Mouse (Mus musculus) layer of hippocampus, adult 9-10 months (tissue): ENCODE results near the gene Plekhh3.

Experiments used
- DNase-seq: peaks from one replicate; pipeline ENCODE4 v3.0.0; 2022; ENCODE audit warnings: low spot score

Gene Plekhh3

GRCm38 (mm10) chr11:101186526-101187247, 15.5 kb upstream of the Plekhh3 start:
- DNase-seq = no peak

GRCm38 (mm10) chr11:101185441-101185840, 14.3 kb upstream of the Plekhh3 start:
- no peak for DNase-seq

DNA sequence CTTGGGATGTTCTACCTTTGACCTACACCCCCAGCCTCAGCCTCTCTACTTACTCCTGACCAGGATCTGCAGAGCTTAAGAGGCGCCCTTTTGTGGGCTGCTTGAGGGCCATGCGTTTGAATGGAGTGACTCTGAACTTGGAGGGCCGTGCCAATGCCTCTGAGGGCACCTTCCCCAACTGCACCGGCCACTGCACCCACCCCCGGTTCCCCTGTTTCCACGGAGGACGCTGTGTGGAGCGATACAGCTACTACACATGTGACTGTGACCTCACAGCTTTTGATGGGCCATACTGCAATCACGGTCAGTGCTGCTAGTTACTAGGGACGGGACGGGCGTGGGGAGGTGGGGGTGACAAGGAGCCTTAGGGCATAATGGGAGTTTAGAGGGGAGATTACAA, 13.8 kb upstream of the Plekhh3 start:
- DNase-seq = no peak

DNA sequence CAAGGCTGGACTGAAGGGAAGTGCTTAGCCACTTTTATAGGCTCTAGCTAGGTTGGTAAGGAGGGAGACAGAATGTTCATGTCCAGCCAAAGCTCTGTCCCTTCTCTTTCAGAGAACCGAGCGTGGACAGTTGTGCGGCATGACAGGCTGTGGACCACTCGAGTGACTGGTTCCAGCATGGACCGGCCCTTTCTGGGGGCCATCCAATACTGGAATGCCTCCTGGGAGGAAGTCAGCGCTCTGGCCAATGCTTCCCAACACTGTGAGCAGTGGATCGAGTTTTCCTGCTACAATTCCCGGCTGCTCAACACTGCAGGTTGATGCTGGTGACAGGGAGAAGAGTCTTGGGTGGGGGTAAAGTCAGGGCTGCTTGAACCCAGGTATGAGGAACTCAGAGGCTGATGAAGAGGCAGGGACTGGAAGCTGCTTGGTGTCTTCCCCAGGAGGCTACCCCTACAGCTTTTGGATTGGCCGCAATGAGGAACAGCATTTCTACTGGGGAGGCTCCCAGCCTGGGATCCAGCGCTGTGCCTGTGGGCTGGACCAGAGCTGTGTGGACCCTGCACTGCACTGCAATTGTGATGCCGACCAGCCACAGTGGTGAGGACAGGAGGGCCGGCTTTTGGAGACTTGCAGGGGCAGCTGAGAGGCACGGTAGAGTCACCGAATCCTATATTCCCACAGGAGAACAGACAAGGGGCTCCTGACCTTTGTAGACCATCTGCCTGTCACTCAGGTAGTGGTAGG, 11.8 kb upstream of the Plekhh3 start:
- DNase-seq = no peak

DNA sequence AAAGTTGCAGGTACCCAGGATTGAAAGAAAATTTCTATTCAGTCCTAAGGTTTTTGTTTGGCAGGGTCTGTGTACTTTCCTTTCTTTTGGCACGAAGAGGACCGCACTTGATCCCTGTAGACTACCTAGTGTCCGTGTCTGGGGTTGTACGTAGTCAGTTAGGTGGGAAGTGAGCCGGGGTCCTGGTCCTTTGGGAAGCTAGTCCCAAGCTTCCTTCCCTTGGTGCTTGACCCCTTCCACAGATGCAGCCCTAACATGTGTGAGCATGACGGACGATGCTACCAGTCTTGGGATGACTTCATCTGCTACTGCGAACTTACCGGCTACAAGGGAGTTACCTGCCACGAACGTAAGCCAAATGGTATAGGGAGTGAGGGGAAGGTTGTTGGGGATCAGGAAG, 10.8 kb upstream of the Plekhh3 start:
- DNase-seq = no peak

- DNase-seq = no peak
Observed at GRCm38 (mm10) chr11:101180846-101181740, 9.9 kb upstream of the Plekhh3 start.

- no peak for DNase-seq
Observed at GRCm38 (mm10) chr11:101180261-101180660, 9.1 kb upstream of the Plekhh3 start.

DNA sequence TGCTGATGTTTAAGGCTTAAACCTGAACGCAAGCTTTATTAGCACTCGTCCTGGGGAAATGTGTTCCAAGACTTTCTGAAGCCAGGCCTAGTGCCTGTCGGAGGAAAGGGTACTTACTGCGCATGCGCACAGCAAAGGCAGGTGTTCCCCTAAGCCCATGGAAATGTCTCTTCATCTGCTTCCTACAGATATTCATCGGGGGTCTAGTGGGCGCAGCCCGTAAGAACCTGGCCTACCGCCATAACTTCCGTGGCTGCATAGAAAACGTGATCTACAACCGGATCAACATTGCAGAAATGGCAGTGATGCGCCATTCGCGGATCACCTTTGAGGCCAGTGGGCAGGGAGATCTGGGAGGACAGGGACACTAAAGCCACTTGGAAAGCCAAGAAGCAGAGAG, 8.2 kb upstream of the Plekhh3 start:
- DNase-seq = no peak

DNA sequence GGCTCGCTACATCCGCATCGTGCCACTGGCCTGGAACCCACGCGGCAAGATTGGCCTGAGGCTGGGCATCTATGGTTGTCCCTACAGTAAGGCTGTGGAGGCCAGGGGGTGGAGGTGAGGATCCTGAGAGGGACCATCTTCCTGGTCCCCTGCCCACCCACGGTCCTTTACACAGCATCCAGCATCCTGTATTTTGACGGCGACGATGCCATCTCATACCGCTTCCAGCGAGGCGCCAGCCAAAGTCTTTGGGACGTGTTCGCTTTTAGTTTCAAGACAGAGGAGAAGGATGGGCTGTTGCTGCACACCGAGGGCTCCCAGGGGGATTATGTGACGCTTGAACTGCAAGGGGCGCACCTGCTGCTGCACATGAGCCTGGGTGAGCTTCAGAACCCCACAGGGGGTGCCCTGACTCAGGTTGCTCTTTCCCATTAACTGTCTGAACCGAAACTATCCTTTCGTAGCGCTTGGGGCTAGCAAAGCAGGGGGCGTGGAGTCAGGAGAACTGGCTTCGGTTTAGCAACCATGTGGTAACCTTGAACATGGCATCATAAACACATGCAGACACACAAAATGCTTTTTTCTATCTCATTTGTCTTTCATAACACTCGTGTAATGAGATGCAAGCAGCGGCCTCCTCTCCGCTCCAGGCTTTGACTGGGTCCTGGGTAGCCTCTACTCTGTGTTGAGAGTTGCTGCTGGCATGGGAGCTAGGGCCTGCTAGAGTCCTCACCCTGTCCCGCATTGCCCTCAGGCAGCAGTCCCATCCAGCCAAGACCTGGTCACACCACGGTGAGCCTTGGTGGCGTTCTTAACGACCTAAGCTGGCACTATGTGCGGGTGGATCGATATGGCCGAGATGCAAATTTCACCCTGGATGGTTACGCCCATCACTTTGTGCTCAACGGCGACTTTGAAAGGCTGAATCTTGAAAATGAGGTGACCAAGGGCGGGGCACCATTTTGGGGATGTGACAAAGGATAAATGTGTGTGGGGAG, 7.2 kb upstream of the Plekhh3 start:
- no peak for DNase-seq

DNA sequence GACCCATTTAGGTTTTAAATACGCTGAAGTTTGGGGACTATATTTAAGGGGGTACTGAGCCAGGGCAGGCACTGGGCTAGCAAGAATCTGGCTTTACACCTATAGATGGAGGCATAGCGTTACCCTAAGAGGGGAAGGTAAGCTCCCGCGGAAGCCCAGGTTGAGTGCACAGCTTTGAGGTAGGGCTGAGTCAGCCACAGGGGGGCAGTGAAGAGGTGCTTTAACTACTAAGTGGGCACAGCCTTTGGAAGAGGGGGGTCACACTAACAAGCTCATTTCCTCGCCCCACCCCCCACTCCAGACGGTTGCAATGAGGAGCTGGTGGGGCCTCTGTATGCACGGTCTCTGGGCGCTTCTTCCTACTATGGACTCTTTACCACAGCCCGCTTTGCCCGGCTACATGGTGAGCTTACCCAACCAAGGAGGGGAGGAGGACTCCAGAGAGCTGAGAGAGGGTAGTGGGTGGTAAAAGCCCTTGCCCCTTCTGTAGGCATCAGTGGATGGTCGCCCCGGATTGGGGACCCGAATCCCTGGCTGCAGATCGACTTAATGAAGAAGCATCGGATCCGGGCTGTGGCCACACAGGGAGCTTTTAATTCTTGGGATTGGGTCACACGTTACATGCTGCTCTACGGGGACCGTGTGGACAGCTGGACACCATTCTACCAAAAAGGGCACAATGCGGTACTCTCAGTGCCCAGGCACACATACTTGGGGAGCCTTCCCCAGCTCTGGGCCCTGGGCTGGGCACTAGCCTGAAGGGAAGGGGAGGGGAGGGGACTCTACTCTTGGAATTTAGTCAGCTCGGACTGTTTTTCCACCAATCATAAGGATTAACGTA, 6.0 kb upstream of the Plekhh3 start:
- DNase-seq = no peak

GRCm38 (mm10) chr11:101176117-101176691, 5.1 kb upstream of the Plekhh3 start:
- DNase-seq = no peak

DNA sequence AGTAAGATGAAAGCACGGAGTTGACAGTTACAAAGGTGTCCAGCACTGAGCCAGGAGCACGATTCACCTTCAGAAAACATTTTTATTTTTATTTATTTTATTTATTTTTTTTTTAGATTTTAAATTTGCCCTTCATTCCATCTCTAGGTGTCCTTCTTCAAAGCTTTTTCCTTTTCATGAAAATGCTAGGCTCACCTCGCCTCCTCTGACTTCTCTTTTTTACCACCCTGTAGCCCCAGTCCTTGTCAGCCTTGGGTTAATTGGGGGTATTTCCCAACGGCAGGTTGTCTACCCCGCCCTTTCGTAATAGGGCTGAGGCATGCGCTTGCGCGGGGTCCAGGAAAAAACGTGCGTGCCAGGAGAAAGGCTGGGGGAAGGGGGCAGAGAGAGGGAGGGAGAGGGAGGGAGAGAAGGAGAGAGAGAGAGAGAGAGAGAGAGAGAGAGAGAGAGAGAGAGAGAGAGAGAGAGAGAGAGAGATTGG, 4.5 kb upstream of the Plekhh3 start:
- DNase-seq = no peak

- DNase-seq = no peak
Observed at GRCm38 (mm10) chr11:101174851-101175628, 3.9 kb upstream of the Plekhh3 start, which contains the start of gene Ccr10. Gene Ccr10, minus strand, starts transcription at chr11:101175443.

GRCm38 (mm10) chr11:101174389-101174745, 3.2 kb upstream of the Plekhh3 start:
- no peak for DNase-seq

DNA sequence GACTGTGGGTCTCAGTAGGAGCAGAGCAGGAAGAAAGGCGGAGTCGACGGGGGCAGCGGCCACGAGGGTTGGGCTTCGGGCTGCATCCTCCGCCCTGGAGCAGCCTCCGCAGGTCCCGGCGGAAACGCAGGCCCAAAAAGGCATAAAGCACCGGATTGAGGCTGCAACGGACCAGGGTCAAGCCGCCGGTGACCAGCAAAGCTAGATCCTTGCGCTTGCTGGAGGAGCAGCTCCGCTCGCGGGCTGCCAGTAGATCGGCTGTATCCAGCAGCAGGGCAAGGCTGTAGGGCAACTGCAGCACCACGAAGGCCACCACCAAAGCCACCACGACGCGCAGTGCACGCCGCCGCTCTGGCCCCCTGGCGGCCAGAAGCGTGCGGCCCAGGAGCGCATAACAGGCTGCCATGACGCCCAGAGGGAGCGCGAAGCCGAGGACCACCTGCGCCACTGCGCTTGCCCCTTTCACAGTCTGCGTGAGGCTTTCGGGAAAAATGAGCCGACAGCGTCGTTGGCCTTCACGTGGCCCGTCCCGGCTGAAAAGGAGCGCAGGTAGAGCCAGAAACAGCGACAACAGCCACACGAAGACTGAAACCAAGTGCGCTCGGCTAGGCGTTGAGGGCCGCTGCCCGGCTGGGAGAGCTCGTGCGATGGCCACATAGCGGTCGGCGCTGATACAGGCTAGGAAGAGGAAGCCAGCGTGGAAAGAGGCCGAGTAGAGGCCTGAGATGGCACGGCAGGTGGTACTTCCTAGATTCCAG, 2.7 kb upstream of the Plekhh3 start:
- DNase-seq = no peak

- no peak for DNase-seq
Observed at GRCm38 (mm10) chr11:101173112-101173511, 2.0 kb upstream of the Plekhh3 start.

GRCm38 (mm10) chr11:101172434-101172815, 1.3 kb upstream of the Plekhh3 start:
- DNase-seq = no peak

GRCm38 (mm10) chr11:101171721-101172433, 726 bp upstream of the Plekhh3 start:
- no peak for DNase-seq
